Mouse (Mus musculus): ENCODE measurements around the gene Laptm4a.

DNA sequence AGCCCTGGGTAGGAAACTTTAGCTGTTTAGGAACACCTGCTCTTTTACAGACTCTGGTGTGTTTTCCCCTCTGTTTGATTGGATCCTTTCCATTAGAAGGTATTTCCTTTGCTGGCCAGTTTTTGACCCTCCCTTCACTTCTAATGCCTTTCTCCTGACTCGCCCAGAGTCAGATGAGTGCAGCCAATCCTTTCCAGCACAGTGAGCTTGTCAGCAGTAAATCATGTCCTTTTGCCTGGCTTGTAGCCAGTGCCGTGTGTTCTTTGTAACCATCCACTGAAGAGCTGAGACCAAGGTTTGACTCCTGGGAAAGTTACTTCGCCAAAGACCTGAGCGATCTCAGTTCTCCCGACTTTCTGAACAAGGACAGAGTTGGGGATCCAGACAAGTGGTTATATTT lies 13.9 kb downstream of the Laptm4a start:
- TF ChIP-seq EP300 (IDR thresholded peaks at IDR 0.05; ENCODE audit: low read depth) (no peak), CTCF (IDR thresholded peaks at IDR 0.05; ENCODE audit: low read depth) (no peak)
